Mouse (Mus musculus) testis, postnatal 10 days (tissue): ENCODE results near the gene Itgb5.
A peak's percentile ranks its signal among the peaks of the same experiment; 100 is the strongest.

ENCODE experiments used
- DNase-seq: peaks from one replicate; pipeline ENCODE4 v3.0.0; 2021; ENCODE audit warnings: low spot score

The Itgb5 gene

DNA sequence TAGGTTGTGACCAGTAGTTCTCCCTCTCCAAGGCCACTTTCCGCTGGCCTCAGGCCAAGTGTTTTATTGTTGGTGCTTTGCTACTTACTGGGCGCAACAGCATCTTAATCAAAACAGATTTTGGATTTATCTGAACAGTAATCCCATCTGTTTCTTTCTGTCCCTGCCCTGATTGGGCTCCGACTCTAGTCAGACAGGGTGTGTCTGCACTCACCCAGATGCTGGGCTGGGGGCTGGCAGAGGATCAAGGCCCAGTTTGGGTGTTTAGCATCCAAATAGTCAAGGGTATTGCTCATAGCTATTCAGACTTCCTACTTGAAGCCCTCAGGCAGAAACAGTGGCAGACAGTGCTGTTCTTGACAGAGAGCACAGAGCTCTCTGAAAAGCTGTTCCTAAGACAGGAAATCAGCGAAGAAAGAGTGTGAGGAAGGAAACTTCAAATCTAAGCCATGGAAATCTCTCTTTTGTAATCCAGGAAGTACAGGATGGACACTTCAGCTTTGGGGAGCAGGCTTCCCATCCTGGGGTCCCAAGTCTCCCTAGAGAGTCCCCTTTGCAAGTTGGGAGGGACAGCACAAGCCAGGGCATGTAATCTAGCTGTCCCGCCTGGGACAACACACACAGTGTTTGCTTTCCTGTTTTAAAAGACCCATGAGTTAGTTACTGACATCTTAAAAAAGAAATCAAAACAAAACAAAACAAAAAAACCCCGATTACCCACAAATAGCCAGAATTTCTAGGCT lies 48.7 kb downstream of the Itgb5 start:
- DNase-seq, result peak; percentile 69

DNA sequence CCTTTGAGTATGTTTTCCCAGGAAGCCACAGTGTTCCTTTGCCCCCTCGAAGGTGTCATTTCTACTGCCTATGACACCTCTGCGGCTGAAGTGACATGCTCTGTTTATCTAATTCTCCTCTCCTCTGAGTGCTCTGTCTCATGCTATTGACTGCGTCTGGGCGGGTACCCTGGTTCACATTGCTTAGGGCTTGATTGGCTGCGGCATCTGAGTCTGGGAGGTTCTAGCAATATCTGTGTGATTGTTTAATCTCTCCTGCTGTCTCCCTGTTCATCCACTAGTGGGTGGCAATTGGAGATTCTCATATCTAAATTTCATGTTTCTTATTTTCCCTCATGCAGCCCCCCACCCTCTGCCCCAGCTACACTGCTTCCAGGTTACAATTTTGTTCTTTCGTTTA lies 49.6 kb downstream of the Itgb5 start:
- no peak for DNase-seq

DNA sequence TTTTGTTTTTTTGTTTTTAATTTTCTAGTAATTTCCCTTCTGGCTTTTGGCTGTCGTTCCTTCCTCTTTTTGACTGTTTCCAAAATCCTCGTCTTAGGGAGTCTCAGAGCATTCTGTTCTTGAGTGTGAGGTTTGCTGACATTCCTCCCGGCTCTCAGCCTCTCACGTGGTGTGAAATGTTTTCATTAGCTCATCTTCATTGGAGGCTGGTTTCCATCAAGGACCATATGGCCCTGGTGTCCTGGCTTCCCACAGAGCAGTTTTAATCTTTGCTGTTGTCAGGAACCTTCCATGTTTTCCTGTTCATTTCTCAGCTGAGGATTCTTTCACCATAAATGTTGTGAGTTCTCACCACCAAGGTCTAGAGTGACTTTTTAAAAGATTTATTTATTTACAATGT lies 50.1 kb downstream of the Itgb5 start:
- no peak for DNase-seq

DNA sequence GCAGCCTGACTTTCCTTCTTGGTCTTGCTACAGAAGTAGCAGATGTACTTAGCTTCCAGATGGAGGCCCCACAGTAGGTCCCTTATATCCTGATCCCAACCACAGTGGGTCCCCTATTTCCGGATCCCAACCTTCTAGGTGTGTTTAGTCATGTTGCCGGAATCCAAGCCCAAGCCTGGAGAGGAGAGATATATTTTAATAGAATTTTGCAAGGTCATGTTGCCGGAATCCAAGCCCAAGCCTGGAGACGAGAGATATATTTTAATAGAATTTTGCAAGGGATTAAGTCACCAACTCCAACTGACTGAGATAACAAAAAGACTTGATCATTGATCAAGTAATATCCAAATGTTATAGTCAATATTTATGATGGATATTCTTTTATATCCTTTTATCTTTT lies 51.3 kb downstream of the Itgb5 start:
- DNase-seq, result no peak

DNA sequence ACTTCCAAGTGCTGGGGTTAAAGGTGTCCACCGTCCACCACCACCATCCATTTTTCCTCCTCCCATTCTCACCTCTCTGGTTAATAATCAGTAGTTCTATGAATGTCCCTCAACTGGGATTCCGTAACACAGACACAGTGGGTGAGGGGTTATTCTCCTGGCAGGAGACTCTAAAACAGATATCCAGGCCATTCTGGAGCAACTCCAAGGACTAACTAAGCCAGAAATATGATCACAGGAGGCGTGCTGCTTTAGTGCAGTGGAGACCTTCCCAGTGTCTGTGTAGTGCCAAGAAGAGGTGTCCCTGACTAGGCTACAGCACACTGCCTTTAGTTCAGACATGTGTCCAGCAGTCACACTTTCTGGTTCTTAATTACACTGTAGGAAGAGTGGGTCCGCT lies 53.1 kb downstream of the Itgb5 start:
- DNase-seq, result peak; percentile 48

DNA sequence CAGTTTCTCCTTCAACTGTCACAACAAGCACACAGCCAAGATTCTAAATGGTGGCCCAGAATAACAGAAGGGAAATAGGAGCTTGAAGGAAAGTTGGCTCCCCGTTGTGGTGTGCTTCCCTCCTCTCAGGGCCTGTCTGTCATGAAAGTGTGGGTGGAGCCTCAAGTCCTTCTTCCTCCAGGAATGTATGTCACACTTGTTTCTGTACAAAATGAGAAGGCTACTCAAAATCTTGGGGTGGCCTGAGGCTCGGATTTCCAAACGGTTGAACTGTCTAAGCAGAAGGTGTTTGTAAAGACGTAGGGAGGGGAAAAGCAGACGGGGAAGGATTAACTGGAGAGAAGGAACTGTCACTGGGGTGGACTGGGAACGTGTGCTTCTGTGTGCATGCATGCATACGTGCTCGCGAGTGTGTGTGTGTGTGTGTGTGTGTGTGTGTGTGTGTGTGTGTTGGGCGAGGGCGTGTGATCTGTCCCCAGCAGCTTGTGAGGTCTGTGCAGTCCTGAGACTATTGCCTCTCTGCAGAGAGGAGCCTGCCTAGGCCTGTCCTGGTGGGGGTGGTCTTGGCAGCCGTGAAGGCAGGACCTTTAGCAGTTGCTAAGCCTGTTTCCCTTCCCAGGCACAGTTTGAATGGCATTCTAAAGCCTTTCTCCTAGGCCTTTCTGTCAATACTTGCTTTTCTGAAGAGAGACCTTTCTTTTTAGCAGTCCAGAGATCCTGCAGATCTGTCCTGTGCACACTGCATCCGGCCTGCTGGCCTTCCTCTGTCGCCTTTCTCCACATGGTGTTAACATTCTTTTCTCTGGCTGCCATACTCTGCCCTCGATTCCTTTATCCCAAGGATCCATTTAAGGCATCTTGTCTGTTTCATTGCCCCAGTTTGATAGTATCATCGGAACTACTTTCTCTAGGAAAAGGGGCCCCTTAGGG lies 53.8 kb downstream of the Itgb5 start:
- DNase-seq, result no peak

DNA sequence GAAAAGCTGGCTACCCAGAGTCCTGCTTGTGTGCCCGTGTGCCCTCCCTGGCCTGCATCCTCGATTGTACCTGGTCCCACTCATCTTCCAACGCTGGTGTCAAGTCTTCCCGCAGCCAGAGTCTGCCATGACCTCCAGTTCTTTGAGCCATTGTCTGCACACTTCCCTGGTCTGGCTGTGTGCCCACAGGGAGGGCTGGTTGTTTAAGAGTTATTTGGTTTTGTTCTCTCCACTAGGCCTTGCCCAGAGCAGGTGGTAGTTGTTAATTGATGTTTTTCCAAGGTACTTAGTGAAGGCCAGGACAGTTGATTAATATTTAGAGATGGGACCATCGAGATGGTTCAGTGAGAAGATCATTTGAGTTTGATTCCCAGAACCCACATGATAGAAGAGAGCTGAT lies 54.7 kb downstream of the Itgb5 start:
- DNase-seq, result no peak

DNA sequence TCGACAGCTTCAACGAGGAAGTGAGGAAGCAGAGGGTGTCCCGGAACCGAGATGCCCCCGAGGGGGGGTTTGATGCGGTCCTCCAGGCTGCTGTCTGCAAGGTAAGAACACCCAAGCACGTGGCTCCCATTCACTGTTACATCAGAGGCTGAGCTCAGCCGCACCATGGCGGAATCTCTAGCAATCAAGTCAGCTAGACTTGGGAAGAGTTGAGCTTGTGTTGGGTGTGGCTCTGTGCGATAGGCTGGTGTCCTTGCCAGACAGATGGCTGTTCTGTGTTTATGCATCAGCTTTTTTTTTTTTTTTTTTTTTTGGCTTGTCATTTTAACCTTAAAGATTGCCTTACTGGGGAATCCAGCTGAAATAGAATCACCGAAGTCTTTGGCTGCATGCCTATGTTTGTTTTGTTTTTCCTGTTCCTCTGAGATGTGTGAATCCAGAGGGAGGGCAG lies 55.6 kb downstream of the Itgb5 start:
- peak; percentile 46 for DNase-seq

DNA sequence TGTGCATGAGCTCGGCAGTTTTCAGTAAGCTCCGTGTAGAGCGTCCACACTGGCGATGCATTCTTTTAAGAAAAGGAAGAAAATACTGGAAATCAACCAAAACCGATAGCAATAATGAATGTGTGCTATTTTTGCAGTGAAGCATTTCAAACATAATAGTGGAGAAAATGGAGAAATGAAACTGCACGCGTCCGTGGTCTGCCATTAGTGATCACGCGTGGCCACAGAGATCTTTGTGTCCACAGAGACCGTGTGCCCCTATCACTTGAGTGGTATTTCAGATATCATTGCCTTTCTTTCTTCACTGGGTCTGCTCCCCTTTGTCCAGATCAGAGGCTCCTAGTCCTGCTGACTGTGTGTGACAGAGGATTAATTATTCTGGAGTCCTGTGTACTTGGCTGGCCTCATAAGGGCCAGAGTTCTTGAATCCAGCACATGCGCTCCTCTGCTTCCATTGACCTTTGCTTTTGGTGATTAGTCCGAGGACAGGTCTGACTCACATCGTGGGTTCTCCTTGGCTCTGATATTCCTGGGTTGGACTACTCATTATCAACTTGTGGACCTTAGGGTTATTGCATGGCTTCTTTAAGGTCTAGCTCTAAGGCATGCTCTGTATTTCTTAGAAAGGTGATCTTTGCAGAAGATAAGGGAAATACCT lies 56.3 kb downstream of the Itgb5 start:
- no peak for DNase-seq

DNA sequence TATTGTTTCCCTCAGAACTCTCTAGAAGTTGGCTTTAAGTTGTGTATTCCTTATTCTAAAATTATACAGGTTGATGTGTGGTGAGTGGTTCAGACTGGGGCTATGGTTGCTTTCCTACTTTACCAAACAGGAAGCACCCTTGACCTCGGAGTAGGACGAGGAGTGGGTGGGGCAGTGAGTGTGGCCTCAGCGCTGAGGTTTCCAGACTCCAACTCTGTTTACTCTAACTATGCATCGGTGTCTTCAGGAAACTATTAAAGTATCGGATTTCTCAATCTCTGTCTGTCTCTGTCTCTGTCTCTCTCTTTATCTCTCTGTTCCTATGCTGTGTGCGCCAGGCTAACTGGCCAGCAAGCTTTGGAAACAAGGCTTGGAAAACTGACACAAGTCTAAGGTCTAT lies 57.2 kb downstream of the Itgb5 start:
- DNase-seq, result no peak

DNA sequence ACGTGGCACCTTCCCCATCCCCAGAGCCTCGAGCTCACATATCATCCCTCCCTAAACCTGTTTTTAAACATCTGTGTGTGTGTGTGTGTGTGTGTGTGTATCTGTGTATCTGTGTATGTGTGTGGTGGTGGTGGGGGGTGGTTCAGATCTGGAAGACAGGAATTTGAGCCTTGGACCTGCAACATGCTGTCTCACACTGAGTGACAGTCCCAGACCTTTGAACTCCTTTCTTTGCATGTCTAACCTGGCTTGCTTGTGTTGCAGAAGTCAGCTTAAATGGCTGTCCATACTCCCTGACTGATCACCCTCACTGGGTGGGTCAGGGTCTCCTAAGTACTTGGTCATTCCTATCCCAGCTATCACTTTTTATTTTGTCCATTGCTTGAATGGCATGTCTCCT lies 58.5 kb downstream of the Itgb5 start:
- DNase-seq, result no peak

DNA sequence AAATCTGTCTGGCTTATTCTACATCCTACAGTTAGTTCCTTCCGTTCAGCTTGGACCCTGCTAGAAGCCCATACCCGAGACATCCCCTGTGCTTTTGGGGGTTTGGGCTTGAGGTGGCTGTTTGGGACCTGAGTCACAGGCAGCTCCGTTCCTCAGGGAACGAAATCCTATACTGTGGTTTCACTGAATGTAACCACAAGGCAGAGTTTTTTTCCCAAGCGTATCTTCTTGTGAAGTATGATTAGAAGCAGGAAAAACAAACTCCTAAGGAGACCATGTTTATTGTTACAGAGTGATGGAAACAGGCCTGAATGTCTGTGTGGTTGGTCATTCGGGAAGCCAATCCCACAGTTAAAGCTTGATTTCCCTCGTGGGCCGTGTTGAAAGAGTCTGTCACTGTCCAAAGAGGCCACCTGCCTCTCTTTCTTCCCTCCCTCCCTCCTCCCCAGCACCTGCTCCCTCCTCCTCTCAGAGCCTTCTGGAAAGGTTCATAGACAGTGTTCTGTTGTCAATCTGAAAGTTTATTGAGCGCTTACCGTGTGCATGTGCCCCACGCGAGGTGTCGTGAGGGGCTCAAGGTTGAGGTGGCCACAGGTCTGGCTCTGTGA lies 59.6 kb downstream of the Itgb5 start:
- DNase-seq, result no peak

DNA sequence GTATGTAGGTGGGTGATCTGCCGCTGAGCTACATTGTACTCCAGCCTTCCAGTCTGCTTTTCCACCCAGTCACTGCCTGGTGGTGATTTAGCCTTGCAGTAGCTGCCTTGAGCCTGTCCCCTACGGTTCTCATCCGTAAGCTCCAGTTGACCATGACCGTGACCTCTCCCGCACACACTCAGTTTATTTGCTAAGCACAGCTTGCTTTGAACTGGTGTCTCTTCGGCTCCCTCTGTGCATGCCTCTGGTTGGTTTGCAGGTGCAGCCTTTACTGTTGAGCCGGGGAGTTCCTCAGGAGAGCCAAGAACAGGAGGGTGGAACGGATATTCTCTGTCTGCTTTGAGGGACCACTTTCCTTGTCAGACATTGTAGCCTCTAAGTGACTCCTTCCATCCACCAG lies 61.6 kb downstream of the Itgb5 start:
- no peak for DNase-seq

DNA sequence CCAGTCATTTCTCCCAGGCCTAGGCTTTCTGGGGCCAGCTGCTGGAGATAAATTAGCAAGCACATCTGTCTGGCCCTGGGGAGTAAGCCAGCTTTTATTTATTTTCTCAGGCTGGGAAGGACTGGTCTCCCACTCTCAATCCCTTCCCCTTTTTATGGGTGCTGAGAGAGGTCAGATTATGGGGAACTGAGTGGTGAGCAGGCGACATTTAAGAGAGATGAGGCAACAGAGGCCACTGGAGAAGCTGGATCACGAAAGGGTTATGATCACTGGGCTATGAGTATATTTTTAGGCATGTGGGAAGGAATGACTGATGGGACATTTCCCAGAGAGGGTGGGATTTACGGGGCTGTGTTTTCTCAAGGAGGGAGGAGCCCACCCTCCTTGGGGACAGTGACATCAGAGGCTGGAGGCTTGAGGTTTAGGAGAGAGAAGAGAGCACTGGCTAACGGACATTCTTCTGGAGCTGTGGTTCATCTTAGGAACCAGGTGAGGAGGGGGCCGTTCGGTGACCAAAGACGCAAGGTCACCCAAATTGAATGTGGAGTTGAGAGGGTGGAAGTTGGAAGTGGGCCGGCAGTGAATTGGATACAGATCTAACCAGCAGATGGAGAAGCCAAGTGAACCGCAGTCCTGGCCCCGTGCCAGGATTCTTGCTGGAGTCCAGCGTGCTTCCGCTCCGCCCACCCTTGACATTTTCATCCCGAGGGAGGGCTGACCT lies 62.3 kb downstream of the Itgb5 start:
- DNase-seq, result peak; percentile 90

DNA sequence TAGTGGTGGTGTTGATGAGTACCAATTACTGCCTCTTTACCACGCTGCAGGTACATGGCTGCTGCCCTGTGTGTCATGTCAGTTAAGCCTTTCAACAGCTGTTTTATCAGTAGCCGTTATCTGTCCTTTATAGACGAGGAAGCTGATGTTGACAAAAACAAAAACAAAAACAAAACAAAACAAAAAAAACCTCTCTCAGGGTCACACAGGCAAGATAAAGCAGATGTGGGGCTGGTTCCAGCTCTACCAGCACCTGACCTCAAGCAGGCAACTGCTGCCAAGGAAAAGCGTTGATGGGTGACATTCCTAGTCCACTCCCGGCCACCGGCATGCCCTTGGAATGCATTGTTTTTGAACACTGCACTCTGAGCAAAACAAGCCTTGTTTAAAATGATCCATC lies 63.1 kb downstream of the Itgb5 start:
- no peak for DNase-seq

DNA sequence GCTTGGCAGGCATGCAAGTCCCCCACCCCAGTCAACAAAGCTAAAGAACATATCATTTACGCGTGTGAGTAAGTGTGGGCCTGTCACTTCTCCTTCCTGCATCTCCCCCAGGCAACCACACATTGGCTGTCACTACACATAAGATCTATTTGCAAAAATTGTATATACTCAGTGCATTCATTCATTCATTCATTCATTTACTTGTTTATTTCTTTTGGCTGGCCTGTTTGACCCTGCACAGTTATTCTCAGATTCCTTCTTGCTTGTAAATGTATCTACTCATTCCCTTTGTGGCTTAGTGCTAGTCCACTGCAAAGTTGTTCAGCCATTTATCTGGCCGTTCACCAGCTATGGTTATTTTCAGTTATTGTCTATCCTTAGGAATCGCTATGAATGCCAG lies 64.3 kb downstream of the Itgb5 start:
- no peak for DNase-seq

DNA sequence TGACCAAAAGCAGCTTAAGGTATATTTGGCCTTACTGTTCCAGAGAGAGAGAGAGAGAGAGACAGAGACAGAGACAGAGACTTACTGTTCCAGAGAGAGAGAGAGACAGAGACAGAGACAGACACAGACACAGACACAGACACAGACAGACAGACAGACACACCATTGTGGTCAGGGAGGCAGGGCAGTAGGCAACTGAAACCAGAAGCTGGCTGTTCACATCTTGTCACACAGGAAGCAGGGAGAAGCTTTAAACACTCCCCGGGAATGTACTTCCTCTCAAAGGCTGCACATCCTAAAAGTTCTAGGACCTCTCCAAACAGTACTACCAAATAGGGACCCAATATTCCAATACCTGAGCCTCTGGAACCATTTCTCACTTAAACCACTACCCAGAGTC lies 65.0 kb downstream of the Itgb5 start:
- DNase-seq, result no peak

DNA sequence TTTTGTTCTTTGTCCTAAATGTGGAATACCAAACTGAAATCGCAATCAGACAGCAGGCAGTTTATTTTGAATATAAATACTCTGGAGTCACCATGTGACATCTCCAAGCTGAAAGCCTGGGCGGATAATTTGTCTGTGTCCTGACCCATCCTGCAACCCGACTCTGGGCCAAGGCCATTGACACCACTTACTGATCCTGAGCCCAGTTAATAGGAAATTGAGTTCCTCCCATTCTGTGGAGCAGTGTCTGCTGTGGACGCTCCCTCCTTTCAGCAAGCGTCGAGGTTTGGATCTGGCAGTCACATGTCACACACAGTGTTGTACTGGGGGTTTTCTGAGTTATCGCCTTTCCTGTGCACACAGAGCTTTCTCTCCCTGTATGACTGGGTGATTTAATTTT lies 66.2 kb downstream of the Itgb5 start:
- DNase-seq, result no peak

DNA sequence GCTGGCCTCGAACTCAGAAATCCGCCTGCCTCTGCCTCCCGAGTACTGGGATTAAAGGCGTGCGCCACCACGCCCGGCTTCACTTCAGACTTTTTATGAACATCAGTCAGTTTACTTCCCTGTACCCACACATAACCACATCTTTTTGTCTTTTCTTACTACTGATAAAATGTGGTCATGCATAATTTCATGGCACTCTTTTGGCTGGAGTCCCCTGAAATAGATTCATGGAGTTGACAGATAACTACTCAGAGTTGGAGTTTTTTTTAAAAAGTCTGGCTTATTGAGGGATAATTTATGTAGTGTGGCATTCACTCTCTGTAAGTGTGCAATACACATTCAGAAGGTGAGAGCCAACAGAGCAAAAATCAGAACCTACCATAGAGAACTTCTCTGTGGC lies 67.3 kb downstream of the Itgb5 start:
- DNase-seq, result no peak

DNA sequence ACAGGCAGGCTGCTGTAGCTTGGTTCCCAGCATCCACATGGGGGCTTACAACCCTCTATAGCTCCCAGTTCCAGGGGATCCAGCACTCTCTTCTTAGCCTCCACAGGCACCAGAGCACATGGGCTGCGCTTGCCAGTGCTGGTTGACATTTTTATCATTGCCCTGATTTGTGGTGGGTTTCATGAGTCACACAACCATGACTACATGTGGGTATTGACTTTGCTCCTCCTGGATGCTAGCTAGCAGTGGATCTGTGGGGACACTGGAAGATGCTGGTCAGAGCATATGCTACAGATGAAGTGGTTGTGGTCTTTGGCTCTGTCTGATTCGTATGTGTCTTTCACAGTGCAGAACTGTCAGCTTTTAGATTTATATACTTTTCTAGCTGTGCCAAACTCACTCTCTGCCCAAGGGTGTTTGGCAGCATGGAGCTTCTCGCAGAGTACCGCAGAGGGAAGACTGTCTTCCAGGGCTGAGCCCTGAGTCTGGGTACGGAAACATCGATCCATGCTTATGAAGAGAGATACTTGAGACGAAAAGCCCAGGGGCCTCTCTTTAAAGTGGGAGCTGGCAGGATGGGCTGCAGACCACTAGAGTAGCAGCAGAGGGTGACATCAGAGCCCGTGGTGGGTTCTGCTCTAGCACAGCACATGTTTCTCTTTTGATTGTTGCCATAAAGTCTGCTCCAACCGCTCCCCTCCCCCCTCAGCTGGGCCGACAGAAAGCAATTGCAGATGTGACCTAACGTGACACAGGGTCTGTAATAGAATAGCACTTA lies 74.4 kb downstream of the Itgb5 start:
- no peak for DNase-seq

DNA sequence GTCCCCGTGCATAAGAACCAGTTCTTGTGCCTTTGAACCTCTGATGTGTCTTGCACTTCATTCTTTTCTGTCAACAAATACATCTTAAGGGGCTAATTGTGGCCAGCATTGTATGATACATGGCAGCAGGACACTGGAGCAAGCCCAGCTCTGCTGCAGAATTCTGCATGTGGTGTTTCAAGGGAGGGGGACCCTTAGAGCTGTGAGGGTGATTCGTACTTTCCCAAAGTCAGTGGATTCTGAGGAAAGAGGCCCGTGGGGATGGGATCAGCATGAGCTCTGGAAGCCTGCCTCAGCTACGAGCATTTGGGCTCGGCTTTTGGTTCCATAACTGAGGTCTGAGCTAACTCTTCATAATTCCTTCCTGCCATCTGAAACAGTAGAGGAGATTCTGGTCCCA lies 75.1 kb downstream of the Itgb5 start:
- DNase-seq, result no peak
